Mouse (Mus musculus) bone marrow macrophage, adult 2 months (primary cell): Measurements from ENCODE around the gene Vmn2r82.

Source experiments
- CTCF ChIP-seq: IDR thresholded peaks from 2 replicates; pipeline ENCODE4 v1.5.1; 2012; ENCODE audit warnings: low read depth, mild to moderate bottlenecking, low read length, moderate library complexity
- POLR2A ChIP-seq: IDR thresholded peaks from 2 replicates; pipeline ENCODE4 v1.6.1; 2012; ENCODE audit warnings: mild to moderate bottlenecking, low read depth, low read length, borderline replicate concordance

- TF ChIP-seq POLR2A (no peak), CTCF (no peak)
These were observed 60.9 kb downstream of the Vmn2r82 start for GRCm38 (mm10) chr10:79417142-79417771.
